Mouse (Mus musculus): ENCODE data around the gene Tmtc4.

The Tmtc4 gene

GRCm38 (mm10) chr14:122875056-122875455 lies 108.8 kb downstream of the Tmtc4 start:
- in situ Hi-C loops (cut with MseI, MboI) = loop anchor here (10.0 kb wide), 1 partner anchor 650 kb away; no protein-coding TSS in a partner anchor

GRCm38 (mm10) chr14:122872612-122873011 lies 111.2 kb downstream of the Tmtc4 start:
- in situ Hi-C loops (cut with MseI, MboI) = loop anchor here (10.0 kb wide), 1 partner anchor 648 kb away; no protein-coding TSS in a partner anchor

- in situ Hi-C loops (cut with MseI, MboI) = loop anchor here (10.0 kb wide), 1 partner anchor 647 kb away; no protein-coding TSS in a partner anchor
Measured at GRCm38 (mm10) chr14:122871841-122872580, 111.8 kb downstream of the Tmtc4 start.

- in situ Hi-C loops (cut with MseI, MboI) = loop anchor here (10.0 kb wide), 1 partner anchor 645 kb away; no protein-coding TSS in a partner anchor
Measured at GRCm38 (mm10) chr14:122869831-122870230, 114.0 kb downstream of the Tmtc4 start.
